Mouse (Mus musculus) adrenal gland, postnatal 10 days (tissue): ENCODE measurements around the gene Selenbp2. TPM values are rescaled to one million over a fixed set of nuclear protein-coding genes. Genes with fewer than 3 reads are reported as not detected.
"Not testable (repeated sequence)": the region's sequence is repeated elsewhere in the genome, so short reads cannot be mapped to it uniquely, and the experiment has no call there.

Experiments used
- DNase-seq: peaks from one replicate; pipeline ENCODE4 v3.0.0; 2021; ENCODE audit warnings: mixed read lengths
- total RNA-seq, 2 experiments: library from RNA; stranded (reverse); gene quantifications; 2 replicates each; pipeline ENCODE4 v1.2.3; 2021

Selenbp2 gene
- total RNA-seq, 2 experiments from 2014 or later: 12.8 to 26.9 TPM

- DNase-seq: no peak
Measured at GRCm38 (mm10) chr3:94690616-94691247, 2.6 kb upstream of the Selenbp2 start.

- DNase-seq: not testable (repeated sequence)
Measured at GRCm38 (mm10) chr3:94691694-94692093, 1.7 kb upstream of the Selenbp2 start.

DNA sequence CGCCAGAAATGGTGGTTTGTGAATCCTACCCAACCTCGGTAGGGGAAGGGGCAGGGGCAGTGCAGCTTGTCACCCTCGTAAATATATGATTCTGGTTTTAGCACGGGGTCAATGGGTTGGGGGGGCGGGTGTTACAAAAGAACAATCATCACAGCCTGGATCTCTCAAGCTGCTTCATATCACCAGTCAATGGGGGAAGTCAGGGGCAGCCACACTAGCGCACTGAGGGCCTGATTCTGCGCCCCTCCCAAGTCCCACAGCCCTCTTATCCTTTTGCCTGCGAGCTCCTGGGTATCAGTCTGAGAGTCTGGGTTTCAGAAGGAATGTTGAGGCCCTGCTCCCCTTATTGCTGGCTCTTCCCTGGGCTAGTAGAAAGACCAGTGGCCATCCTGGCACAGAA, 518 bp downstream of the Selenbp2 start:
- DNase-seq: not testable (repeated sequence)

GRCm38 (mm10) chr3:94695591-94695990, 2.2 kb downstream of the Selenbp2 start:
- not testable (repeated sequence) for DNase-seq

DNA sequence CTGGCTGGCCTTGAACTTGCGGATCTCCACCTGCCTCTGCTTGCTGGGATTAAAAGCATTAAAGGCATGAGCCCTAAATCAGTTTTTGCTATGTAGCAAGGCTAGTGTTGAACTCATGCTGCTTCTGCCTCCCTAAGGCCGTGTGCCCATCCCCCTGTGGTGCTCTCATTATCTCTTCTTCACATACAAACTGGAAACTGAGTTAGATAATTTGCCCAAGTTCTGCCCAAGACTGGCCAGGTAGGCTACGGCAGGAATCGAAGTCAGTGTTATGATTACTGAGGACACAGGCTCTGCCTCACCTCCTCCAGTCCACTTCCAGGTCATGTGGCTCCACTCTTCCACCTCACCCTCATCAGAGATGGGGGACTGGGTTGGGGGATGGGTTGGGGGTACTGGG, 2.9 kb downstream of the Selenbp2 start:
- not testable (repeated sequence) for DNase-seq

GRCm38 (mm10) chr3:94702163-94702810, 8.9 kb downstream of the Selenbp2 start:
- DNase-seq: not testable (repeated sequence)

GRCm38 (mm10) chr3:94702856-94703255, 9.5 kb downstream of the Selenbp2 start:
- DNase-seq: no peak

DNA sequence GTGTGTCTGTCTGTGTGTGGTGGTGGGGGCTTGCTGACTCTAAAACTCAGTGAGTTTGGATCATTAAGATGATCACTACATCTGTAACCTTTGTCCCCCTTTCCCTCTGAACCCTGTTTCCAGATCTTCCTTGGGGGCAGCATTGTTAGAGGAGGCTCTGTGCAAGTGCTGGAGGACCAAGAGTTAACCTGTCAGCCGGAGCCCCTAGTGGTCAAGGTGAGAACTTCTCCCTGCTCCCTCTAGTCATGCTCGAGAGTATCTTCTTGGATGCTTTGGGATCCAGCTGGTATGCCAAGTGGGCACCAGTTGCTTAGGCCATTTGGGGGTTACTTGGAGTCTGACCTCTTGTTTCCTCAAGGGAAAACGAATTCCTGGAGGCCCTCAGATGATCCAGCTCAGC, 10.0 kb downstream of the Selenbp2 start:
- DNase-seq: peak; percentile 29

- not testable (repeated sequence) for DNase-seq
Measured at GRCm38 (mm10) chr3:94710591-94710990, 17.2 kb downstream of the Selenbp2 start.

DNA sequence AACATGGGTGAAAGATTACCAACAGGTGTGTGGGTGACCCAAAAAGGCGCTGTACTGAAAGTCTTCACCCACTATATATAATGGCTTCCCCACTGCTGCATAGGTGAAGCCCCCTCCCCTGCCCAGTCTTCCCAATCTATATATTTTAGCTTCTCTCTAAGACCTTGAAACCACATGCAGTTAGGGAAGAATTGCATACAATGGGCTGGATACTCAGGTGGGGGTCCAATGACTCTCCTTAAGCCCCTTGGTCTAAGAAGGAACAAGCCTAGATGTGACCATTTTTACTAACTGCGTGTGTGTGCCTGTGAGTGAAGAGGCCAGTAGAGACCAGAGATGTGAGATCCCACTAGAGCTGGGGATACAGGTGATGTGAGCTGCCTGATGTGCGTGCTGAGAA, 20.1 kb downstream of the Selenbp2 start:
- DNase-seq: not testable (repeated sequence)

DNA sequence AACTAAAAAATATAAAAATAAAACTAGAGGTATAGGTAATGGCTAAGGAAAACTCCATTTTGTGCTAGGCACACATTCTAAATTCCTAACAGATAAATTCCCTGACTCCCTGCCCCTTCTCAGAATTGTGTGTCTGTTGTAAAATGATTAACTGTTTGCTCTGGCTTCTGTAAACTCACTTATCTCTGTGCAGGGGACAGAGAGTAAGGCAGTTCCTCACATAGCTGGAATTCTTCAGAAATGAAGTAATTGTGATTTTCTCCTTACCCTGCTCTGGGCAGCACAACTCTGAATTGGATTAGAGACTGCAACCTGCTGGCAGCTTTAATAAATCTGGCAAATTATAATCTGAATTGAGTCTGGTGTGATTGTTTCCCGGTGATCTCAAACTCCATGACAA, 24.9 kb downstream of the Selenbp2 start:
- DNase-seq: not testable (repeated sequence)

- DNase-seq: not testable (repeated sequence)
Measured at GRCm38 (mm10) chr3:94723637-94724036, 30.3 kb downstream of the Selenbp2 start.

- DNase-seq: no peak
Measured at GRCm38 (mm10) chr3:94745691-94746090, 52.3 kb downstream of the Selenbp2 start.

Other genes with a start within 250 kb of the Selenbp2 start
- 1 to 10 TPM in 1 of 2 experiments, not detected in 1; 1.1 TPM for gene Oaz3, start 249.6 kb upstream of the Selenbp2 start, total RNA-seq
- 10 to 100 TPM; 17.0 to 30.7 TPM for gene Celf3, start 215.3 kb upstream of the Selenbp2 start, total RNA-seq
- 1 to 10 TPM; 3.2 to 5.2 TPM for gene Riiad1, start 213.2 kb upstream of the Selenbp2 start, total RNA-seq
- gene Snx27, start 110.8 kb upstream of the Selenbp2 start, total RNA-seq: 10 to 100 TPM; 33.0 to 36.1 TPM
- gene Gm10972, start 50.4 kb upstream of the Selenbp2 start, total RNA-seq: not detected
- 1 to 10 TPM; 6.9 to 7.2 TPM for gene Tuft1, start 34.7 kb upstream of the Selenbp2 start, total RNA-seq
- gene Cgn, start 92.9 kb downstream of the Selenbp2 start, total RNA-seq: 1 to 10 TPM; 3.1 to 4.6 TPM
- gene Pogz, start 144.0 kb downstream of the Selenbp2 start, total RNA-seq: 10 to 100 TPM; 24.8 to 41.9 TPM
- gene Psmb4, start 193.4 kb downstream of the Selenbp2 start, total RNA-seq: 100 to 1,000 TPM; 283 to 296 TPM
- 10 to 100 TPM; 73.8 to 78.3 TPM for gene Selenbp1, start 239.5 kb downstream of the Selenbp2 start, total RNA-seq